Mouse (Mus musculus) brain, embryonic 14.5 days (tissue): ENCODE measurements around the gene Slc2a2.

Source experiments
- CTCF ChIP-seq: fragments of 200-500 bp; IDR thresholded peaks from 2 replicates; pipeline ENCODE4 v1.5.1; 2012; ENCODE audit warnings: inconsistent platforms, mild to moderate bottlenecking, moderate library complexity, borderline replicate concordance; ENCODE audit not compliant: insufficient read depth, insufficient read length; ENCODE audit errors: extremely low read depth
- POLR2A ChIP-seq: fragments of 200-500 bp; IDR thresholded peaks from 2 replicates; pipeline ENCODE4 v1.6.1; 2012; ENCODE audit warnings: mild to moderate bottlenecking, inconsistent platforms, borderline replicate concordance; ENCODE audit not compliant: poor library complexity, insufficient read depth, insufficient read length, severe bottlenecking; ENCODE audit errors: extremely low read depth

- TF ChIP-seq CTCF (no peak), POLR2A (no peak)
These were observed 28.7 kb downstream of the Slc2a2 start for GRCm38 (mm10) chr3:28726356-28726755.
